Mouse (Mus musculus): ENCODE data around the gene Limk2.

- no peak for TF ChIP-seq HCFC1 (IDR thresholded peaks at IDR 0.05; ENCODE audit: borderline replicate concordance, insufficient read depth, low read length)
- no peak for TF ChIP-seq ZNF384 (IDR thresholded peaks at IDR 0.05; ENCODE audit: low read depth, low read length)
- no peak for TF ChIP-seq MAFK (IDR thresholded peaks at IDR 0.05; ENCODE audit: insufficient read depth, low read depth, low read length)
- TF ChIP-seq ZC3H11A (IDR thresholded peaks at IDR 0.05; ENCODE audit: borderline replicate concordance, low read depth, low read length) = no peak
- no peak for TF ChIP-seq CHD2 (IDR thresholded peaks at IDR 0.05; ENCODE audit: low read depth, low read length)
These were observed 22.5 kb upstream of the Limk2 start for GRCm38 (mm10) chr11:3431515-3431914.
